Mouse (Mus musculus) midbrain, postnatal 0 days (tissue): ENCODE data around the gene Sbk3. TPM values are rescaled to one million over a fixed set of nuclear protein-coding genes. Genes with fewer than 3 reads are reported as not detected.
A peak's percentile ranks its signal among the peaks of the same experiment; 100 is the strongest.
"Not testable (repeated sequence)": the region's sequence is repeated elsewhere in the genome, so short reads cannot be mapped to it uniquely, and the experiment has no call there.

Experiments
- ATAC-seq: fragments of 200-750 bp; cut with Nextera tagmentation; 2 replicates; pipeline ENCODE4 v1.8.0; 2017; ENCODE audit warnings: moderate number of reproducible peaks, mild to moderate bottlenecking, moderate TSS enrichment, moderate library complexity; ENCODE audit not compliant: low FRiP score
- DNase-seq: peaks from one replicate; pipeline ENCODE4 v3.0.0-alpha.2; 2015; ENCODE audit warnings: low spot score
- H3K27ac ChIP-seq: fragments of 300-500 bp; sonication (generic); 2 replicates; pipeline ENCODE4 v1.5.1; 2014; ENCODE audit warnings: low read depth, mild to moderate bottlenecking, low read length, mixed read lengths
- H3K27me3 ChIP-seq: fragments of 300-500 bp; sonication (generic); 2 replicates; pipeline ENCODE4 v1.6.1; 2014; ENCODE audit warnings: low read length, control low read depth, mixed read lengths; ENCODE audit not compliant: insufficient read depth
- H3K36me3 ChIP-seq: fragments of 300-500 bp; sonication (generic); 2 replicates; pipeline ENCODE4 v1.6.1; 2014; ENCODE audit warnings: low read length, control low read depth, mixed read lengths; ENCODE audit not compliant: insufficient read depth
- H3K4me1 ChIP-seq: fragments of 300-500 bp; sonication (generic); 2 replicates; pipeline ENCODE4 v1.6.1; 2014; ENCODE audit warnings: mild to moderate bottlenecking, control low read depth, antibody characterized with exemption, low read length, mixed read lengths; ENCODE audit not compliant: insufficient read depth
- H3K4me2 ChIP-seq: fragments of 300-500 bp; sonication (generic); 2 replicates; pipeline ENCODE4 v1.6.1; 2014; ENCODE audit warnings: low read depth, mild to moderate bottlenecking, low read length, mixed read lengths; ENCODE audit not compliant: poor library complexity, severe bottlenecking
- H3K4me3 ChIP-seq: fragments of 300-500 bp; sonication (generic); 2 replicates; pipeline ENCODE4 v1.5.1; 2014; ENCODE audit warnings: low read depth, mild to moderate bottlenecking, low read length, moderate library complexity
- H3K9ac ChIP-seq: fragments of 300-500 bp; sonication (generic); replicated peaks from 2 replicates; pipeline ENCODE4 v1.6.1; 2014; ENCODE audit warnings: mild to moderate bottlenecking, low read length, moderate library complexity, mixed read lengths; ENCODE audit not compliant: poor library complexity, severe bottlenecking
- H3K9me3 ChIP-seq: fragments of 300-500 bp; sonication (generic); 2 replicates; pipeline ENCODE4 v1.6.1; 2016; ENCODE audit warnings: low read length, control low read depth
- CTCF ChIP-seq: IDR thresholded peaks from 2 replicates; pipeline ENCODE4 v1.5.1; 2016; ENCODE audit warnings: antibody characterized with exemption, mild to moderate bottlenecking
- WGBS: fragments of 180-500 bp; shearing (Covaris S2); extraction: QIAGEN DNeasy Blood & Tissue Kit; methylation state at CpG from one replicate; pipeline ENCODE4 v1.1.7; 2014; 5-methylcytosine and 5-hydroxymethylcytosine counted together
- polyA plus RNA-seq: library from polyadenylated mRNA; unstranded; fragments of >200 nt; fragmentation: Nextera tagmentation; extraction: Ambion mirVana; gene quantifications from 2 replicates; pipeline ENCODE4 v1.2.1, GENCODE M21; 2015
- total RNA-seq: library from RNA; depleted of rRNA; stranded (reverse); fragments of >200 nt; gene quantifications from 2 replicates; pipeline ENCODE4 v1.2.3, GENCODE M21; 2014; rRNA removed

The Sbk3 gene
- total RNA-seq (0.49 and 1.8 TPM in 2 replicates), polyA plus RNA-seq (0.45 and 0.46 TPM in 2 replicates)

DNA sequence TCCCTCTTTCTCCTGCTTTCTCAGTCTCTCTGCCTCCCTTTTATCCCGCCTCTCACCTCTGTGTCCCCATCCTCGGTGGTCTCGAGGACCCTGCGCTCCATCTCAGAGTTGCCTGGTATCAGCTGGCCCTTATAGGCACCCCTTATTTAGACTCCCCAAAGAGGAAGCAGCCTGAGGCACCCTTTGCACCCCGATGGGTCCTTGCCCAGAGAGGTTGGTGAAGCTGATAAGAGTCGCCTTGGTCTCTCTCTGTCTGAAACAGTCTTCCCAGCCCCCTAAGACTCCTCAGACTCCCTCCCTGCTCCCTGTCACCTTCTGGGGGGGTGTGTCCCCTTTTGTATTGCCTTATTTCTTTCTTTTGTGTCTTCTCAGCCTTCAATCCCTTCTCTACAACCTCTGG, at the start of gene Sbk3:
TSS of gene Sbk3 (minus strand) at position 101 of the 400 bp plus-strand sequence.
- Histone ChIP-seq H3K9me3 (no peaks in the 10 kb centered on the region), H3K9ac (0 out of 2 replicates have a peak within 1 kb of the TSS, but pooled peaks have one; percentile 2), H3K27ac (no peak within 1 kb of the TSS), H3K27me3 (no peaks in the 10 kb centered on the region), H3K4me1 (no peaks in the 10 kb centered on the region), H3K4me2 (no peak within 1 kb of the TSS), H3K4me3 (no peak within 1 kb of the TSS), H3K36me3 (no peaks in the 10 kb centered on the region)
- no peak for TF ChIP-seq CTCF
- no peak for ATAC-seq
- DNase-seq, result no peak
- WGBS, result 39% methylated on average over 6 of the region's 6 CpGs

GRCm38 (mm10) chr7:5020685-5021084, 49.7 kb upstream of the Sbk3 start:
- peak; percentile 11 for DNase-seq

GRCm38 (mm10) chr7:5020000-5020681, 49.2 kb upstream of the Sbk3 start, which contains the start of the genes Zfp865 and Ccdc106:
Gene Zfp865, plus strand, starts transcription at chr7:5020376.
Gene Ccdc106, plus strand, starts transcription at chr7:5020553.
- ATAC-seq, result peak; percentile 89
- H3K9me3 ChIP-seq, result no peaks in the 10 kb centered on the region
- H3K27ac ChIP-seq, result peak within 1 kb of the TSS; percentile 94
- no peaks in the 10 kb centered on the region for H3K27me3 ChIP-seq
- H3K4me3 ChIP-seq, result peak within 1 kb of the TSS; percentile 79
- H3K4me2 ChIP-seq, result peak within 1 kb of the TSS; percentile 91
- under 1% methylated on average over 46 of the region's 49 CpGs for WGBS
- peaks cover 17% of the 10 kb centered on the region; the same call in 1 of the 2 replicates for H3K36me3 ChIP-seq
- peak within 1 kb of the TSS; percentile 93 for H3K9ac ChIP-seq
- TF ChIP-seq CTCF, result no peak; the same call in 1 of the 2 replicates
- peaks cover 7% of the 10 kb centered on the region; the same call in 1 of the 2 replicates for H3K4me1 ChIP-seq
- DNase-seq, result peak; percentile 100

More at GRCm38 (mm10) chr7:5020685-5021084, 49.7 kb upstream of the Sbk3 start:
- TF ChIP-seq CTCF, result no peak
- Histone ChIP-seq H3K36me3 (peaks cover 17% of the 10 kb centered on the region; the same call in 1 of the 2 replicates), H3K9me3 (no peaks in the 10 kb centered on the region), H3K9ac (peak overlapping the region; percentile 93), H3K27me3 (no peaks in the 10 kb centered on the region), H3K4me2 (peak overlapping the region; percentile 91), H3K27ac (peak overlapping the region; percentile 94), H3K4me3 (peak overlapping the region; percentile 79), H3K4me1 (peaks cover 7% of the 10 kb centered on the region; the same call in 1 of the 2 replicates)
- 0% methylated on average over 14 of the region's 15 CpGs for WGBS
- ATAC-seq, result peak; percentile 7; the same call in 1 of the 2 replicates

DNA sequence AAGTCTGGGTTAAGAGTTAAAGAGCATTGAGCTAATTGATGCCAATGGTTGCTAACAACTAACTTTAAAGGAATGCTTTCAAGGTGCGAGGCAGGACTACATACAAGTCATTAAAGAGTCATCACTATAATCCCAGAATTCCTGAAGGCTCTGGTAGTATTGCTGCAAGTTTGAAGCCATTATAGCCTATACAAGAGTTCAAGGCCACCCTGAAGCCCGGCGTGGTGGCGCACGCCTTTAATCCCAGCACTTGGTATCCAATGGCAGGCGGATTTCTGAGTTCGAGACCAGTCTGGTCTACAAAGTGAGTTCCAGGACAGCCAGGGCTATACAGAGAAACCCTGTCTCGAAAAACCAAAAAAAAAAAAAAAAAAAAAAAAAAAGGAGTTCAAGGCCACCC, 48.6 kb upstream of the Sbk3 start:
- 28% methylated on average over 8 of the region's 8 CpGs for WGBS
- DNase-seq, H3K9ac ChIP-seq, H3K27me3 ChIP-seq, H3K4me1 ChIP-seq, H3K9me3 ChIP-seq, ATAC-seq: not testable (repeated sequence)
- Histone ChIP-seq H3K4me3 (peak overlapping the region; percentile 79), H3K4me2 (peak overlapping the region; percentile 91), H3K27ac (peak overlapping the region; percentile 94), H3K36me3 (peaks cover 17% of the 10 kb centered on the region; the same call in 1 of the 2 replicates)

GRCm38 (mm10) chr7:5017931-5018330, 47.0 kb upstream of the Sbk3 start:
- WGBS, result 98% methylated on average over 21 of the region's 21 CpGs
- Histone ChIP-seq H3K4me2 (no peak overlapping the region), H3K27ac (no peak overlapping the region), H3K9ac (no peak overlapping the region), H3K36me3 (peaks cover under 1% of the 10 kb centered on the region; the same call in 1 of the 2 replicates), H3K27me3 (no peaks in the 10 kb centered on the region), H3K4me3 (no peak overlapping the region), H3K4me1 (peaks cover 7% of the 10 kb centered on the region; the same call in 1 of the 2 replicates), H3K9me3 (no peaks in the 10 kb centered on the region)
- no peak for ATAC-seq
- TF ChIP-seq CTCF, result no peak
- no peak for DNase-seq

DNA sequence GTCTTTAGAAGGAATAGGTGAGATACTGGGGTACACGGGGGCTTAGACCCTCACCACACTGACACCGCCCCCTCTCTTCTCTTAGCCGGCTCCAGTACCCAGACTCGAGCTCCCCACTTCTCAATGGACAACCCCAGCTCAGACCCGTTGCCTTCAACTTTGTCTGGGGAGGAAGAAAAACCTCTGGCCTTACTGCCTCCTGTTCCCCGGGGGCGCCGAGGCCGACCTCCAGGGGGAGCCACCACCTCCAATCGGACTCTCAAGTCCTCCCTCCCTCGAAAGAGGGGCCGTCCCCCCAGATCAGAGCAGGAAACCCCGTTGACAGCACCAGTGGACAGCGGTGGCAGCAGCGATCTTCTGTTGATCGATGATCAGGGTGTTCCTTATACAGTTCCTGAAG, 46.4 kb upstream of the Sbk3 start:
- no peak overlapping the region for H3K4me3 ChIP-seq
- no peak overlapping the region for H3K4me2 ChIP-seq
- ATAC-seq (no peak), DNase-seq (no peak)
- H3K9ac ChIP-seq, result no peak overlapping the region
- H3K9me3 ChIP-seq, result no peaks in the 10 kb centered on the region
- 89% methylated on average over 16 of the region's 16 CpGs for WGBS
- no peak overlapping the region for H3K27ac ChIP-seq
- peak; percentile 32; the same call in 1 of the 2 replicates for TF ChIP-seq CTCF
- H3K36me3 ChIP-seq, result peaks cover 5% of the 10 kb centered on the region
- peaks cover 7% of the 10 kb centered on the region; the same call in 1 of the 2 replicates for H3K4me1 ChIP-seq
- H3K27me3 ChIP-seq, result no peaks in the 10 kb centered on the region
